Mouse (Mus musculus): ENCODE results near the gene Galnt11.
"Not testable (repeated sequence)": the region's sequence is repeated elsewhere in the genome, so short reads cannot be mapped to it uniquely, and the experiment has no call there.

DNA sequence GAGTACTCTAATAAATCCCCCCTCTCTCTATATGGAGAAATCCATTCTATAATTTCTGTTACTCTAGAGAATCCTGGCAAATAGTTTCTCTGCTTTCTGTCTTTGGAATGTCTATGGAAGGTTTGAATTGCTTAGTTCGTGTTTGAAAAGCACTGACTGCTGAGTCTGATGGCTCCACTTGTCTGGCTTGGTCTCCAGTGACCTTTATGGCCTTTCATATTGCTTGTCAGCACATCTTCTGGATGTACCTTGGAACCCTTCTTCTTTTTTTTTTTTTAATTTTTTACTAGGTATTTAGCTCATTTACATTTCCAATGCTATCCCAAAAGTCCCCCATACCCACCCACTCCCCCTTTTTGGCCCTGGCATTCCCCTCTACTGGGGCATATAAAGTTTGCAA is 2.7 kb downstream of the Galnt11 start:
- TF ChIP-seq POLR2A (IDR thresholded peaks at IDR 0.05; ENCODE audit: low read depth, low read length); CTCF (IDR thresholded peaks at IDR 0.05; ENCODE audit: extremely low read depth, insufficient read depth, insufficient read length, insufficient replicate concordance): not testable (repeated sequence)

Measured in spleen, adult 2 months (tissue).